Mouse (Mus musculus) spleen, postnatal 4 days (tissue): ENCODE data around the gene Plbd1.
A peak's percentile ranks its signal among the peaks of the same experiment; 100 is the strongest.

Experiments
- DNase-seq, 2 experiments: peaks; one replicate each; pipeline ENCODE4 v3.0.0; 2022; ENCODE audit warnings: low spot score in 2 of 2

The Plbd1 gene

GRCm38 (mm10) chr6:136661706-136662016, at the start of gene Plbd1:
Gene Plbd1 (minus strand): TSS chr6:136661928.
- peak; percentile 25 to 73 for DNase-seq

- no peak for DNase-seq
Observed at GRCm38 (mm10) chr6:136710408-136710807, 48.7 kb upstream of the Plbd1 start.

- DNase-seq: no peak
Observed at GRCm38 (mm10) chr6:136708597-136708996, 46.9 kb upstream of the Plbd1 start.

- no peak for DNase-seq
Observed at GRCm38 (mm10) chr6:136701878-136702277, 40.1 kb upstream of the Plbd1 start.

- DNase-seq: no peak
Observed at GRCm38 (mm10) chr6:136701185-136701584, 39.5 kb upstream of the Plbd1 start.

GRCm38 (mm10) chr6:136691314-136691713, 29.6 kb upstream of the Plbd1 start:
- no peak for DNase-seq

GRCm38 (mm10) chr6:136690527-136690926, 28.8 kb upstream of the Plbd1 start:
- DNase-seq: no peak

GRCm38 (mm10) chr6:136689790-136690413, 28.2 kb upstream of the Plbd1 start:
- peak in 1 of 2 experiments; percentile 51 for DNase-seq

GRCm38 (mm10) chr6:136685433-136685832, 23.7 kb upstream of the Plbd1 start:
- DNase-seq: no peak

- DNase-seq: peak; percentile 51 to 72
Observed at GRCm38 (mm10) chr6:136683410-136684334, 21.9 kb upstream of the Plbd1 start.

- DNase-seq: no peak
Observed at GRCm38 (mm10) chr6:136679381-136679780, 17.7 kb upstream of the Plbd1 start.

GRCm38 (mm10) chr6:136674935-136675334, 13.2 kb upstream of the Plbd1 start:
- DNase-seq: no peak

GRCm38 (mm10) chr6:136672467-136672866, 10.7 kb upstream of the Plbd1 start:
- no peak for DNase-seq

- no peak for DNase-seq
Observed at GRCm38 (mm10) chr6:136669274-136669673, 7.5 kb upstream of the Plbd1 start.

- DNase-seq: no peak
Observed at GRCm38 (mm10) chr6:136668266-136668986, 6.7 kb upstream of the Plbd1 start.

GRCm38 (mm10) chr6:136662063-136662462, 335 bp upstream of the Plbd1 start:
- DNase-seq: no peak

- DNase-seq: no peak
Observed at GRCm38 (mm10) chr6:136660831-136661705, 660 bp downstream of the Plbd1 start.

GRCm38 (mm10) chr6:136659226-136659625, 2.5 kb downstream of the Plbd1 start:
- DNase-seq: no peak

- no peak for DNase-seq
Observed at GRCm38 (mm10) chr6:136658303-136658702, 3.4 kb downstream of the Plbd1 start.

GRCm38 (mm10) chr6:136655786-136656185, 5.9 kb downstream of the Plbd1 start:
- DNase-seq: no peak

GRCm38 (mm10) chr6:136654470-136654869, 7.3 kb downstream of the Plbd1 start:
- no peak for DNase-seq
